Mouse (Mus musculus) cerebellum, adult 2 months (tissue): ENCODE measurements around the gene Afg1l. TPM values are rescaled to one million over a fixed set of nuclear protein-coding genes. Genes with fewer than 3 reads are reported as not detected.

ENCODE experiments used
- DNase-seq, 2 experiments: peaks; one replicate each; pipeline ENCODE4 v3.0.0; 2021
- H3K27ac ChIP-seq: fragments of 200-500 bp; 2 replicates; pipeline ENCODE4 v1.5.1; 2012; ENCODE audit warnings: low read length, control low read depth, inconsistent platforms; ENCODE audit not compliant: insufficient read depth
- H3K27me3 ChIP-seq: fragments of 200-500 bp; 2 replicates; pipeline ENCODE4 v1.6.1; 2012; ENCODE audit warnings: inconsistent platforms, mild to moderate bottlenecking, low read length, moderate library complexity; ENCODE audit not compliant: control insufficient read depth, insufficient read depth
- H3K4me1 ChIP-seq: fragments of 200-500 bp; 2 replicates; pipeline ENCODE4 v1.6.1; 2011; ENCODE audit warnings: low read length; ENCODE audit not compliant: control insufficient read depth, insufficient read depth
- H3K4me3 ChIP-seq: fragments of 200-500 bp; replicated peaks from 2 replicates; pipeline ENCODE3; 2011; ENCODE audit warnings: mild to moderate bottlenecking, low read depth, low read length, control low read depth; ENCODE audit not compliant: insufficient read depth
- CTCF ChIP-seq: fragments of 200-500 bp; IDR thresholded peaks from 2 replicates; pipeline ENCODE4 v1.5.1; 2011; ENCODE audit warnings: low read depth, mild to moderate bottlenecking, control low read depth, low read length, moderate library complexity, borderline replicate concordance; ENCODE audit not compliant: insufficient read depth
- POLR2A ChIP-seq: fragments of 200-500 bp; IDR thresholded peaks from 2 replicates; pipeline ENCODE4 v1.6.1; 2011; ENCODE audit warnings: low read length, control low read depth, borderline replicate concordance; ENCODE audit not compliant: insufficient read depth
- WGBS: fragments of 180-500 bp; shearing (Covaris S2); methylation state at CpG from one replicate; pipeline ENCODE4 v1.1.7; 2018; 5-methylcytosine and 5-hydroxymethylcytosine counted together
- polyA plus RNA-seq: library from polyadenylated mRNA; depleted of rRNA; stranded (reverse); fragments of >200 nt; gene quantifications from 2 replicates; pipeline ENCODE4 v1.2.3, GENCODE M21; 2012; rRNA removed

Gene Afg1l
- polyA plus RNA-seq, 1 experiment: 14.9 TPM

- WGBS: 31% methylated on average over 8 of the region's 8 CpGs
- Histone ChIP-seq H3K4me1 (peaks cover 43% of the 10 kb centered on the region), H3K27me3 (no peaks in the 10 kb centered on the region), H3K27ac (no peak overlapping the region), H3K4me3 (no peak overlapping the region)
- DNase-seq: peak in 1 of 2 experiments; percentile 23
- TF ChIP-seq POLR2A: no peak
- no peak for TF ChIP-seq CTCF
Observed at GRCm38 (mm10) chr10:42263701-42264100, 214.7 kb downstream of the Afg1l start.

Other genes with a start within 250 kb of the Afg1l start
- gene Foxo3, start 201.8 kb downstream of the Afg1l start, polyA plus RNA-seq: 50.5 and 59.9 TPM in 2 replicates
- gene Snx3, start 23.5 kb upstream of the Afg1l start, polyA plus RNA-seq: 372 and 388 TPM in 2 replicates
- gene Nr2e1, start 105.1 kb upstream of the Afg1l start, polyA plus RNA-seq: 0.14 and 0.20 TPM in 2 replicates
- gene Ostm1, start 105.3 kb upstream of the Afg1l start, polyA plus RNA-seq: 40.1 and 41.7 TPM in 2 replicates